Mouse (Mus musculus): ENCODE data around the gene Ercc1.

Gene Ercc1

GRCm38 (mm10) chr7:19337122-19337521 lies 7.5 kb upstream of the Ercc1 start:
- no peak for DNase-seq (ENCODE audit: low read depth, low spot score)

DNA sequence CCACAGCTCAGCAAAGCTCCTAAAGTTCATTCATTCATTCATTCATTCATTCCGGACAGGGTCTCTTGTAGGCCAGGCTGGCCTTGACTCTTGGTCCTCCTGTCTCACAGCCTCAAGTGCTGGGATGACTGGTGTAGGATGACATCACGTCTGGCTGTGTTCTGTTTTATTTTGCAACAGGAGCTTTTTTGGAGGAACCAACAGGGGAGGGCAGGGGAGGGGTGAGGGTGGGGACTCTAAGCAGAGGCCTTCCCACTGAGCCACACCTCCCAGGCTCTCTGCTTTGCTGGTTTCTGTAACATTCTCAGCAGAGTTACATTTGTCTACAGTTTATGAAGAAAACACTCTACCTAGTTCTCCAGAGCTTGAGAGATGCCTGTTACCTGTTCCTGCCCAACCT lies 6.5 kb upstream of the Ercc1 start:
- no peak for DNase-seq (ENCODE audit: low read depth, low spot score)

GRCm38 (mm10) chr7:19338596-19338995 lies 6.0 kb upstream of the Ercc1 start:
- DNase-seq (ENCODE audit: low read depth, low spot score), result no peak

DNA sequence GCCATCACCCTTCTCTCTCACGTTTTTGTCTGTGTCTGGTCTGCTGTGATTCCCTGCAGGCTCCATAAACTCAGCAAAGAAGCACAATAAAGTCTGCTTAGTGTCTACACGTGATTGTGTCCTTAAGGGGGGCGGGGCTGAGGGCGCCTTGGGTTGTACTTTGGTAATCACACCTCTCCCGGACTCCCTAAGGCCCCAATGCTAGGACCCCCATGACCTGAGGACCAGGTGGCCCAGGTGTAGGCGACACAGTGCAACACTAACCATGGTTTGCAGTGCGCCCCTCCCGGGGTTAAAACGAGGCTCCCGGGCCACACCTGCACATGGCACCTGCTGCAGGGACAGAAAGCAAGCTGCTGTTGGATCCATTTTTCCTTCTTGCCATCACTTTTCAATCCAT lies 3.3 kb upstream of the Ercc1 start:
- DNase-seq (ENCODE audit: low read depth, low spot score), result no peak

- no peak for DNase-seq (ENCODE audit: low read depth, low spot score)
These were observed 2.7 kb upstream of the Ercc1 start for GRCm38 (mm10) chr7:19341761-19342409.

DNA sequence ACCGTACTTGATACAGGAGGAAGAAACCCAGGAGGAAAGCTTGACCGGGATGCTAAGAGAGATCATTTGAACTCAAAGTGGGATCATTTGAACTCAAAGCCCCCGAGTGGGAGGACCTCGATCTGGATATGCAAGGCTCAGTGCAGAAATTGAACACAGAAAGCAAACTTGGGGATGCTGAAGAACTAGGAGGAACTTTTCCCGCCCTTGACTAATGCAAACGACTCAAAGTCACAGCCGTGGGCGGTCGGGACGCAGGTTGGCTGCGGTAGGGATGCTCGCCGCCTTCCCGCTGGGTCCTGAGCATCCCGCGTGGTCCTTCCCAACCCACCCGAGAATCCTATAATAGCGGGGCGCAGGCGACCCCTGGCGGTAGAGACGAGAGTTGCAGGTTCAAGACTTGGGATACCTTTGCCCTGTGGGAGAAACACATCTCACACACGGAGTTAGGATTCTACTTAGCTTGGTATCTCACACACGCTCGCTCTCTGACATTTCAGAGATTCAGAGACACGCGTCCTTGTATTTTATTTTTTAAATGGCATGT lies 2.0 kb upstream of the Ercc1 start:
- peak; percentile 87 for DNase-seq (ENCODE audit: low read depth, low spot score)

DNA sequence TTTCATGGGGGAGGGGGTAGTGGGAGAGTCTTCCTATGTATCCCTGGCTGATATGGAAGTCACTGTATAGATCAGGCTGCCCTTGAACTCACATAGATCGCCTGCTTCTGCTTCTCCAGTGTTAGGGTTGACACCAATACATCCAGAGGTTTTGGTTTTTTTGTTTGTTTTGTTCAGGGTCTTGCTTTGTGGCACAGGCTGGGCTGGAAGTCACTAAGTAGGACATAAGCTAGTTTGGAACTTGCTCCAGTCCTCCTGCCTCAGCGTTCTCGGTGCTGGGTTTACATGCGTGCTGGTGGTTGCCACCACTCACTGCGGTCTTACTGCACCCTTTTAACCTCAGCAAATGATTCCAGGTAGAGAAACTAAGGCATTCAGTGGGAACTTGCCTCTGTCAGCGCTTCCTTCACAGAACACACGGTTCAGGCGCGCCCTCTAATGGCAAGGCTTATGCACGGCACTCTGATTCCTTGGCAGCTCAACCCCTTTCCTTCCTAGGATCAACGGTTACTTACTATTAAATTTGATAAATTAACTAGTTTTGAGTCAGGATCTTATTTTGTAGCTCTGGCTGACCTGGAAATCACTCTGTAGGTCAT lies 1.3 kb upstream of the Ercc1 start:
- DNase-seq (ENCODE audit: low read depth, low spot score), result no peak

GRCm38 (mm10) chr7:19344938-19345471 lies 427 bp downstream of the Ercc1 start:
- DNase-seq (ENCODE audit: low read depth, low spot score), result peak; percentile 95

- DNase-seq (ENCODE audit: low read depth, low spot score), result no peak
These were observed 4.8 kb downstream of the Ercc1 start for GRCm38 (mm10) chr7:19349188-19349915.

GRCm38 (mm10) chr7:19350221-19350620 lies 5.6 kb downstream of the Ercc1 start:
- no peak for DNase-seq (ENCODE audit: low read depth, low spot score)

- no peak for DNase-seq (ENCODE audit: low read depth, low spot score)
These were observed 10.4 kb downstream of the Ercc1 start for GRCm38 (mm10) chr7:19354991-19355390.

DNA sequence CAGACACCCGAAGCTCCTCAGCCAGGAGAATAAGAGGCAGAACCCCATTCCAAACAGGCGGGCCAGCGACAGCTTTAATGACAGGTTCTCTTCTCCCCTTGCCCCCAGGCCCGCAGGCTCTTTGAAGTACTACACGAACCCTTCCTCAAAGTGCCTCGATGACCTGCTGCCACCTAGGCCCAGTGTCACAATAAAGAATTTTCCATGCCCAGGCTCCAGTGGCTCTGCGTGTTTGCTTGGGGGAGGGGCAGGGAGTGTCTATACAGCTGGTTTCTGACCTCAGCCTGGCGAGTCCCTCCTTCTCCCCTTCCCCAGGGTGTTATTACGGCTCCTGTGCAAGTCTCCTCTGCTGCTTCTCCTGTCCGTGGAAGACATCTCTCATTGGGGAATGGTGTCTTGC lies 11.7 kb downstream of the Ercc1 start:
- DNase-seq (ENCODE audit: low read depth, low spot score), result no peak

- DNase-seq (ENCODE audit: low read depth, low spot score), result no peak
These were observed 13.1 kb downstream of the Ercc1 start for GRCm38 (mm10) chr7:19357381-19358375.

DNA sequence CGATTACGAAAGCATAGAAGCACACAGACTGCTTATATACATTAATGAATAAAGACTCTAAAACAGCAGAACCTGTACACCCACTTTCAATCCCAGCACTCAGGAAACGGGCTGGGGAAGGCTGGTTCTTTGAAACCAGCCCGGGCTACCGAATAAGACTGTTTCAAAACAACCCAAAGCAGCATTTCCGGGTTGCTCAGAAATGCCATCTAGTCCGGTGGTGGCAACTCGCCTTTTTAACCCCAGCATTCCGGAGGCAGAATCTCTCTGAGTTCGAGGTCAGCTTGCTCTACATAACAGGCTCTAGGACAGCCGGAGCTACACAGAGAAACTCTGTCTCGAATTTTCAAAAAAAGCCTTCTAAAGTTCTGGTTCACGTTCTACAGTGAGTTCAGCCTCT lies 14.1 kb downstream of the Ercc1 start:
- no peak for DNase-seq (ENCODE audit: low read depth, low spot score)

GRCm38 (mm10) chr7:19359299-19359891 lies 14.8 kb downstream of the Ercc1 start, which contains the start of the genes Cd3eap and Ppp1r13l:
Gene Cd3eap (minus strand): TSS chr7:19359483.
Gene Ppp1r13l (plus strand): TSS chr7:19359749.
- peak; percentile 78 for DNase-seq (ENCODE audit: low read depth, low spot score)

- no peak for DNase-seq (ENCODE audit: low read depth, low spot score)
These were observed 15.5 kb downstream of the Ercc1 start for GRCm38 (mm10) chr7:19359892-19360641.

- DNase-seq (ENCODE audit: low read depth, low spot score), result peak; percentile 65
These were observed 16.4 kb downstream of the Ercc1 start for GRCm38 (mm10) chr7:19360944-19361343.

DNA sequence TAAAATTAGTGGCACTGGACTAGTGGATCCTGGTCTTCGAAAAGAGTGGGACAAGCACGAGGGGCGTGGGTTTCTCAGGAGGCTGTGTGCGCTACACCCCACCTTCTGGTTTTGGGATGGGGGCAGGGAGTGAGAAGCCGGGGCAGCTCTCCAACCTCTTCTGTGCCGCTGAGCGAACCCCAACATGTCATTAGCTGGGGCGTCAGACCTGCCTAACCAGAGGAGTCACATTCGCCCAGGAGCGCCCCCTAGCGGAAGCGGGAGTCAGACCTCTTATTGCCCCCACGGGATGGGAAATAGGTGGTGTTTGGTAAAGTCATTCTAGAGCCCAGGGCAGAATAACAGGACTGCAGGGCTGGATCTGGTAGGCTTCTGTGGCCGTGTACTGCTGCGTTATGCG lies 17.1 kb downstream of the Ercc1 start:
- no peak for DNase-seq (ENCODE audit: low read depth, low spot score)

DNA sequence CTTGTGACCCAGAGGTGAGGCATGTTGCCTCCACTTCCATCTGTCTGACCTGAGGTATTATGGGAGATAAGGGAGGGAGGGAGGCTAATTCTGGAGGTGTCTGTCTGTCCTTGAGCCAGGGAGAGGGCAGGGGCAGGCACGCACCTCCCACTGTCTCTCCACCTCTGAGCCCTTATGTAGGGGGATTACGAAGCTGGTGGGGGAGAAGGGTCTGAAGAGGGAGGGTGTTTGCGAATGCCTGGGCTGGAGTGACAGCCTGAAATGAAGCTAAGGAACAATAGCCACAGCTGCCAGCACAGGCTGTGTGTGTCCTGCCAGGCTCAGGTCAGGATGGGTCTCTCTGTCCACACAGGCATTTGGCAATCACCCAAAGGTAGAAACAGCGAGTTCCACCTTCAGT lies 17.7 kb downstream of the Ercc1 start:
- no peak for DNase-seq (ENCODE audit: low read depth, low spot score)

GRCm38 (mm10) chr7:19363881-19364280 lies 19.3 kb downstream of the Ercc1 start:
- no peak for DNase-seq (ENCODE audit: low read depth, low spot score)
